Mouse (Mus musculus): ENCODE results near the gene Reg4.

The Reg4 gene

GRCm38 (mm10) chr3:98237240-98237639, 15.3 kb downstream of the Reg4 start:
- DNase-seq (ENCODE audit: low spot score): no peak

GRCm38 (mm10) chr3:98238150-98238549, 16.2 kb downstream of the Reg4 start:
- no peak for DNase-seq (ENCODE audit: low spot score)

GRCm38 (mm10) chr3:98242051-98242450, 20.1 kb downstream of the Reg4 start:
- DNase-seq (ENCODE audit: low spot score): no peak

- no peak for DNase-seq (ENCODE audit: low spot score)
Observed at GRCm38 (mm10) chr3:98242458-98243037, 20.6 kb downstream of the Reg4 start.

GRCm38 (mm10) chr3:98245892-98246291, 23.9 kb downstream of the Reg4 start:
- no peak for DNase-seq (ENCODE audit: low spot score)

GRCm38 (mm10) chr3:98246985-98247751, 25.2 kb downstream of the Reg4 start:
- DNase-seq (ENCODE audit: low spot score): no peak

- no peak for DNase-seq (ENCODE audit: low spot score)
Observed at GRCm38 (mm10) chr3:98249378-98249777, 27.4 kb downstream of the Reg4 start.

- no peak for DNase-seq (ENCODE audit: low spot score)
Observed at GRCm38 (mm10) chr3:98249833-98250448, 28.0 kb downstream of the Reg4 start.

GRCm38 (mm10) chr3:98254059-98254458, 32.1 kb downstream of the Reg4 start:
- DNase-seq (ENCODE audit: low spot score): no peak

- no peak for DNase-seq (ENCODE audit: low spot score)
Observed at GRCm38 (mm10) chr3:98254656-98255583, 33.0 kb downstream of the Reg4 start.

GRCm38 (mm10) chr3:98258723-98259122, 36.8 kb downstream of the Reg4 start:
- DNase-seq (ENCODE audit: low spot score): no peak

GRCm38 (mm10) chr3:98259271-98259751, 37.4 kb downstream of the Reg4 start:
- DNase-seq (ENCODE audit: low spot score): peak; percentile 42

GRCm38 (mm10) chr3:98260534-98260933, 38.6 kb downstream of the Reg4 start:
- DNase-seq (ENCODE audit: low spot score): no peak

- DNase-seq (ENCODE audit: low spot score): no peak
Observed at GRCm38 (mm10) chr3:98261415-98261814, 39.5 kb downstream of the Reg4 start.

- DNase-seq (ENCODE audit: low spot score): no peak
Observed at GRCm38 (mm10) chr3:98262133-98262532, 40.2 kb downstream of the Reg4 start.

- DNase-seq (ENCODE audit: low spot score): peak; percentile 63
Observed at GRCm38 (mm10) chr3:98267249-98267651, 45.3 kb downstream of the Reg4 start.

GRCm38 (mm10) chr3:98273623-98274398, 51.9 kb downstream of the Reg4 start:
- no peak for DNase-seq (ENCODE audit: low spot score)

GRCm38 (mm10) chr3:98279682-98280081, 57.7 kb downstream of the Reg4 start:
- no peak for DNase-seq (ENCODE audit: low spot score)

GRCm38 (mm10) chr3:98280204-98280932, 58.4 kb downstream of the Reg4 start, which contains the start of gene Hmgcs2:
Gene Hmgcs2, plus strand, starts transcription at chr3:98280435.
- peak; percentile 41 for DNase-seq (ENCODE audit: low spot score)

GRCm38 (mm10) chr3:98280933-98281678, 59.1 kb downstream of the Reg4 start:
- peak; percentile 67 for DNase-seq (ENCODE audit: low spot score)
